Comparison of ENCODE assay signal across 20 mouse cellular contexts in the genomic region with DNA sequence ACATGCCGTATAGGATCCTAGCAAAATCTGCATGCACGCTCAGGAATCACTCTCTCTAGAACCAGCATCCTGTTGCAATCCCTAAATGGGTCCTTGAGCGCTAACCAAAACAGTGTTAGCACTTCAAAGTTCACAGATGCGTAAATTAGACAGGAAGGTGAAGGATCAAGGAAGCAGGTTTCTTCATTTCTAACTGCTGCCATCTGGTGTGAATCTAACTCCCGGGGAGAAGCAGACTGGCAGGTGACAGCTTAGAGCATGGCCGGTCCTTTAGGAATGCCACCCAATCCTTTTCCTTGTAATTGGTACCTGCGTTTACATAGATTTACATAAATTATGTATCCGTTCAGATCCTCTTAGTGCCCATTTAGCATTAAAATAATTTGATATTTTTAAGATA.
DNase-seq lines count a peak whose midpoint lies in the region; ATAC-seq and TF ChIP-seq lines count a peak whose summit lies in the region.
"Had no signal": no experiment of that assay in that cellular context is flagged by ENCODE, and none has a peak within 500 bp of the region (broad histone marks: within the 10 kb centered on the region; RNA-seq: fewer than 3 reads in every experiment).

No protein-coding gene starts in this region.

- no peak for TF ChIP-seq POLR2A in brain, embryonic 14.5 days (IDR thresholded peaks at IDR 0.05; ENCODE audit: borderline replicate concordance, extremely low read depth, insufficient read depth, insufficient read length, poor library complexity, severe bottlenecking)

- no peak overlapping the region for H3K27ac ChIP-seq in forebrain, embryonic 15.5 days (replicated peaks)
- H3K27ac ChIP-seq in forebrain, embryonic 11.5 days (ENCODE audit: low read depth, low read length), result no peak overlapping the region
- no peak overlapping the region for H3K27ac ChIP-seq in midbrain, embryonic 14.5 days (replicated peaks; ENCODE audit: low read depth, low read length)
- no peak overlapping the region for H3K27ac ChIP-seq in midbrain, embryonic 15.5 days
- H3K27ac ChIP-seq in kidney, embryonic 15.5 days, result no peak overlapping the region
- H3K27ac ChIP-seq: embryonic facial prominence, embryonic 13.5 days; hindbrain, embryonic 10.5 days; hindbrain, embryonic 15.5 days had no signal

- peak; percentile 49; the same call in 1 of the 2 replicates for ATAC-seq in forebrain, embryonic 15.5 days (replicated peaks)
- ATAC-seq in forebrain, embryonic 11.5 days (replicated peaks; ENCODE audit: low FRiP score), result no peak
- no peak for ATAC-seq in midbrain, embryonic 14.5 days (ENCODE audit: low FRiP score, low TSS enrichment)
- no peak for ATAC-seq in midbrain, embryonic 15.5 days (replicated peaks)
- ATAC-seq in megakaryocyte progenitor cell, adult 5-6 weeks (replicated peaks; ENCODE audit: poor library complexity), result no peak
- ATAC-seq in kidney, embryonic 15.5 days (replicated peaks; ENCODE audit: low FRiP score), result no peak
- ATAC-seq: inflammation-experienced regulatory T-cells, adult 6 months; intestine, postnatal 0 days had no signal

- no peaks in the 10 kb centered on the region for H3K27me3 ChIP-seq in forebrain, embryonic 15.5 days
- H3K27me3 ChIP-seq in forebrain, embryonic 11.5 days (ENCODE audit: control insufficient read depth, insufficient read depth, low read length), result no peaks in the 10 kb centered on the region
- H3K27me3 ChIP-seq in midbrain, embryonic 14.5 days (ENCODE audit: control insufficient read depth, insufficient read depth, low read length), result no peaks in the 10 kb centered on the region
- H3K27me3 ChIP-seq in midbrain, embryonic 15.5 days (replicated peaks), result no peaks in the 10 kb centered on the region
- no peaks in the 10 kb centered on the region for H3K27me3 ChIP-seq in kidney, embryonic 15.5 days
- H3K27me3 ChIP-seq: embryonic facial prominence, embryonic 13.5 days; heart, embryonic 12.5 days; hindbrain, embryonic 15.5 days had no signal

- H3K9me3 ChIP-seq in forebrain, embryonic 15.5 days, result no peaks in the 10 kb centered on the region
- no peaks in the 10 kb centered on the region for H3K9me3 ChIP-seq in forebrain, embryonic 11.5 days (ENCODE audit: control insufficient read depth, low read length)
- no peaks in the 10 kb centered on the region for H3K9me3 ChIP-seq in midbrain, embryonic 14.5 days (ENCODE audit: control insufficient read depth, low read length)
- H3K9me3 ChIP-seq in midbrain, embryonic 15.5 days, result no peaks in the 10 kb centered on the region
- no peaks in the 10 kb centered on the region for H3K9me3 ChIP-seq in kidney, embryonic 15.5 days (replicated peaks)
- H3K9me3 ChIP-seq: embryonic facial prominence, embryonic 13.5 days; G1E; heart, embryonic 12.5 days; hindbrain, embryonic 10.5 days; hindbrain, embryonic 15.5 days had no signal

- no peak overlapping the region for H3K4me2 ChIP-seq in forebrain, embryonic 15.5 days (replicated peaks)
- no peak overlapping the region for H3K4me2 ChIP-seq in forebrain, embryonic 11.5 days (ENCODE audit: low read depth, low read length, severe bottlenecking)
- no peak overlapping the region for H3K4me2 ChIP-seq in midbrain, embryonic 14.5 days (ENCODE audit: low read length)
- no peak overlapping the region for H3K4me2 ChIP-seq in midbrain, embryonic 15.5 days
- no peak overlapping the region for H3K4me2 ChIP-seq in kidney, embryonic 15.5 days
- H3K4me2 ChIP-seq: embryonic facial prominence, embryonic 13.5 days; heart, embryonic 12.5 days; hindbrain, embryonic 15.5 days had no signal

- no peak for TF ChIP-seq CTCF in brain, embryonic 14.5 days (IDR thresholded peaks at IDR 0.05; ENCODE audit: borderline replicate concordance, extremely low read depth, insufficient read depth, insufficient read length)

- WGBS in forebrain, embryonic 15.5 days, result 37% methylated on average over 8 of the region's 8 CpGs
- 49% methylated on average over 8 of the region's 8 CpGs for WGBS in forebrain, embryonic 11.5 days
- 46% methylated on average over 8 of the region's 8 CpGs for WGBS in midbrain, embryonic 14.5 days
- WGBS in midbrain, embryonic 15.5 days, result 41% methylated on average over 8 of the region's 8 CpGs
- 35% methylated on average over 8 of the region's 8 CpGs for WGBS in kidney, embryonic 15.5 days

- no peak for DNase-seq in forebrain, embryonic 11.5 days (ENCODE audit: low spot score)
- DNase-seq in midbrain, embryonic 14.5 days, result peak; percentile 32
- peak; percentile 70 for DNase-seq in brain, embryonic 14.5 days (ENCODE audit: low read depth)
- peak; percentile 20 for DNase-seq in forelimb bud, embryonic 11.5 days (ENCODE audit: low read depth, low spot score)
- DNase-seq: adrenal gland, postnatal 10 days; cerebellum, adult 18-20 months; cerebellum, adult 9-11 months; cerebellum, postnatal 36 days; gastrocnemius, postnatal 14 days had no signal

- H3K36me3 ChIP-seq in forebrain, embryonic 15.5 days, result no peaks in the 10 kb centered on the region
- H3K36me3 ChIP-seq in forebrain, embryonic 11.5 days (ENCODE audit: control insufficient read depth, insufficient read depth, low read length), result no peaks in the 10 kb centered on the region
- H3K36me3 ChIP-seq in midbrain, embryonic 14.5 days (ENCODE audit: control insufficient read depth, insufficient read depth, low read length), result no peaks in the 10 kb centered on the region
- no peaks in the 10 kb centered on the region for H3K36me3 ChIP-seq in midbrain, embryonic 15.5 days (replicated peaks)
- no peaks in the 10 kb centered on the region for H3K36me3 ChIP-seq in kidney, embryonic 15.5 days
- H3K36me3 ChIP-seq: embryonic facial prominence, embryonic 13.5 days; G1E; heart, embryonic 12.5 days; hindbrain, embryonic 10.5 days; hindbrain, embryonic 15.5 days had no signal

- H3K4me1 ChIP-seq in forebrain, embryonic 15.5 days, result peaks cover 7% of the 10 kb centered on the region; the same call in 1 of the 2 replicates
- H3K4me1 ChIP-seq in forebrain, embryonic 11.5 days (replicated peaks; ENCODE audit: control insufficient read depth, insufficient read depth, low read length), result no peaks in the 10 kb centered on the region
- H3K4me1 ChIP-seq in midbrain, embryonic 14.5 days (ENCODE audit: control insufficient read depth, insufficient read depth, low read length), result 0 out of 2 replicates have a peak, but pooled peaks cover 3% of the 10 kb centered on the region
- peaks cover 5% of the 10 kb centered on the region for H3K4me1 ChIP-seq in midbrain, embryonic 15.5 days
- peaks cover 28% of the 10 kb centered on the region for H3K4me1 ChIP-seq in kidney, embryonic 15.5 days

- H3K9ac ChIP-seq in forebrain, embryonic 15.5 days (replicated peaks), result no peak overlapping the region
- H3K9ac ChIP-seq in forebrain, embryonic 11.5 days (ENCODE audit: low read length), result no peak overlapping the region
- no peak overlapping the region for H3K9ac ChIP-seq in midbrain, embryonic 14.5 days (replicated peaks; ENCODE audit: low read length)
- no peak overlapping the region for H3K9ac ChIP-seq in midbrain, embryonic 15.5 days
- H3K9ac ChIP-seq in kidney, embryonic 15.5 days, result no peak overlapping the region
- H3K9ac ChIP-seq: embryonic facial prominence, embryonic 13.5 days; heart, embryonic 12.5 days; hindbrain, embryonic 15.5 days had no signal

- H3K4me3 ChIP-seq in forebrain, embryonic 15.5 days, result no peak overlapping the region
- H3K4me3 ChIP-seq in forebrain, embryonic 11.5 days (ENCODE audit: low read depth, low read length), result no peak overlapping the region
- no peak overlapping the region for H3K4me3 ChIP-seq in midbrain, embryonic 14.5 days (replicated peaks; ENCODE audit: low read depth, low read length)
- H3K4me3 ChIP-seq in midbrain, embryonic 15.5 days, result no peak overlapping the region
- no peak overlapping the region for H3K4me3 ChIP-seq in kidney, embryonic 15.5 days (replicated peaks)
- H3K4me3 ChIP-seq: embryonic facial prominence, embryonic 13.5 days; heart, embryonic 12.5 days; hindbrain, embryonic 10.5 days; hindbrain, embryonic 15.5 days had no signal
